Mouse (Mus musculus) right cerebral cortex, postnatal 10 days (tissue): Measurements from ENCODE around the gene 0610009B22Rik.

ENCODE experiments used
- DNase-seq, 2 experiments: peaks; one replicate each; pipeline ENCODE4 v3.0.0; 2021; ENCODE audit warnings: low spot score in 2 of 2

Gene 0610009B22Rik

GRCm38 (mm10) chr11:51637971-51638414 is 50.7 kb downstream of the 0610009B22Rik start:
- peak; percentile 54 to 55 for DNase-seq

GRCm38 (mm10) chr11:51636323-51636684 is 52.4 kb downstream of the 0610009B22Rik start:
- DNase-seq: peak; percentile 69 to 73

GRCm38 (mm10) chr11:51635525-51636322 is 53.0 kb downstream of the 0610009B22Rik start, which contains the start of gene Rmnd5b:
Rmnd5b (minus strand) TSS chr11:51635896.
- peak; percentile 97 for DNase-seq
